Mouse (Mus musculus) lung, postnatal 0 days (tissue): ENCODE results near the gene Mad2l1. TPM values are rescaled to one million over a fixed set of nuclear protein-coding genes. Genes with fewer than 3 reads are reported as not detected.

Experiments
- ATAC-seq: fragments of 200-750 bp; cut with Nextera tagmentation; 2 replicates; pipeline ENCODE4 v1.8.0; 2017; ENCODE audit warnings: moderate library complexity
- DNase-seq: peaks from one replicate; pipeline ENCODE4 v3.0.0-alpha.2; 2016; ENCODE audit warnings: low spot score
- H3K27ac ChIP-seq: fragments of 300-500 bp; sonication (generic); 2 replicates; pipeline ENCODE4 v1.5.1; 2014; ENCODE audit warnings: antibody characterized with exemption, mild to moderate bottlenecking, low read length, mixed read lengths
- H3K27me3 ChIP-seq: fragments of 300-500 bp; sonication (generic); replicated peaks from 2 replicates; pipeline ENCODE4 v1.6.1; 2014; ENCODE audit warnings: low read length, mixed read lengths; ENCODE audit not compliant: insufficient read depth
- H3K36me3 ChIP-seq: fragments of 300-500 bp; sonication (generic); 2 replicates; pipeline ENCODE4 v1.6.1; 2014; ENCODE audit warnings: low read length, mixed read lengths; ENCODE audit not compliant: insufficient read depth
- H3K4me1 ChIP-seq: fragments of 300-500 bp; sonication (generic); 2 replicates; pipeline ENCODE4 v1.6.1; 2014; ENCODE audit warnings: antibody characterized with exemption, low read depth, low read length, mixed read lengths; ENCODE audit not compliant: insufficient read depth
- H3K4me2 ChIP-seq: fragments of 300-500 bp; sonication (generic); replicated peaks from 2 replicates; pipeline ENCODE4 v1.6.1; 2014; ENCODE audit warnings: low read depth, mild to moderate bottlenecking, low read length, moderate library complexity, mixed read lengths
- H3K4me3 ChIP-seq: fragments of 300-500 bp; sonication (generic); 2 replicates; pipeline ENCODE4 v1.5.1; 2014; ENCODE audit warnings: low read depth, low read length
- H3K9ac ChIP-seq: fragments of 300-500 bp; sonication (generic); replicated peaks from 2 replicates; pipeline ENCODE4 v1.6.1; 2014; ENCODE audit warnings: low read depth, mild to moderate bottlenecking
- H3K9me3 ChIP-seq: fragments of 300-500 bp; sonication (generic); 2 replicates; pipeline ENCODE4 v1.6.1; 2016; ENCODE audit warnings: low read length, mixed read lengths
- CTCF ChIP-seq: IDR thresholded peaks from 2 replicates; pipeline ENCODE4 v1.5.1; 2016; ENCODE audit warnings: antibody characterized with exemption, mild to moderate bottlenecking
- EP300 ChIP-seq: IDR thresholded peaks from 2 replicates; pipeline ENCODE4 v1.6.1; 2016; ENCODE audit warnings: antibody characterized with exemption, mild to moderate bottlenecking, control low read depth
- WGBS: fragments of 180-500 bp; shearing (Covaris S2); extraction: QIAGEN DNeasy Blood & Tissue Kit; methylation state at CpG from one replicate; pipeline ENCODE4 v1.1.7; 2014; 5-methylcytosine and 5-hydroxymethylcytosine counted together
- polyA plus RNA-seq: library from polyadenylated mRNA; unstranded; fragments of >200 nt; fragmentation: Nextera tagmentation; extraction: Ambion mirVana; gene quantifications from 2 replicates; pipeline ENCODE4 v1.2.1, GENCODE M21; 2015

Gene Mad2l1
- polyA plus RNA-seq: 12.6 and 15.0 TPM in 2 replicates

DNA sequence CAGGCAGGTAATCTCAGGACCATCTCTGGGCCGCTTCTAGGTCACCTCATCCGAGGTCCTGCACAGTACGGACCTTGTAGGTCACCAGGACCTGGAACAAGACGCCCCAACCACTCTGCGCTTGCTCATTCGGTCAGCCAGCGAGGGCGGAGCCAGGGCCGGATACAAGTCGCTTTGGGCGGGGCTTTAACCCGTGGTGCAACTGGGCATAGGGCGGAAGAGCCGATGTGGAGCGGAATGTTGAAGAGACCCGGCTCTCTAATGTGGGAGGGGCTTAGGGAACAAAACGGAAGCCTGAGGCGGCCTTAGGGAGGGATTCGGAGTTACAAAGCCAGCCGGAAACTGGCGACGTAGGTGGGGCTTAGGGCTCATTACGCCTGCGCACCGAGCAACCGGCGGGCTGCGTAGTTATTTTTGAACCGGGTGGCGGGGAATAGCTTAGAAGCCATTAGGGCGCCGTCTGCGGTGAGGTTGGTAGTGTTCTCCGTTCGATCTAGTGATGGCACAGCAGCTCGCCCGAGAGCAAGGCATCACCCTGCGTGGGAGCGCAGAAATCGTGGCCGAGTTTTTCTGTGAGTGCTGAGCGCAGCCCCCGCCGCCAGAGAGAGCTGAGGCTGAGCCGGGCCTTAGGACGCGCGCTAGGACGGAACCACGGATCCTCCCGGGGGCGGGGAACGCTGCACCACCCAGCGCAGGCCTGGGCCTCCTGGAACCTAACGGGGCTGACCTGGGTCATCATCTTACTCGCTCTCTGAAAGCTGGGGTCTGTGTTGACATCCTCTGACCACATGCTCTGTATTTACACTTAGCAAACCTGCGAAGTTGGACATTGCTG is at the start of gene Mad2l1:
Gene Mad2l1, plus strand, starts transcription at position 363 of the 835 bp plus-strand sequence.
- peak; percentile 100 for DNase-seq
- peak; percentile 49 for TF ChIP-seq CTCF
- peak; percentile 49; the same call in 1 of the 2 replicates for TF ChIP-seq EP300
- H3K4me3 ChIP-seq: peak within 1 kb of the TSS; percentile 78
- peak; percentile 100 for ATAC-seq
- no peaks in the 10 kb centered on the region for H3K9me3 ChIP-seq
- peak within 1 kb of the TSS; percentile 39; the same call in 1 of the 2 replicates for H3K9ac ChIP-seq
- under 1% methylated on average over 57 of the region's 57 CpGs for WGBS
- H3K27me3 ChIP-seq: no peaks in the 10 kb centered on the region
- peak within 1 kb of the TSS; percentile 63 for H3K27ac ChIP-seq
- no peaks in the 10 kb centered on the region for H3K36me3 ChIP-seq
- H3K4me1 ChIP-seq: no peaks in the 10 kb centered on the region; the same call in 1 of the 2 replicates
- peak within 1 kb of the TSS; percentile 87 for H3K4me2 ChIP-seq

DNA sequence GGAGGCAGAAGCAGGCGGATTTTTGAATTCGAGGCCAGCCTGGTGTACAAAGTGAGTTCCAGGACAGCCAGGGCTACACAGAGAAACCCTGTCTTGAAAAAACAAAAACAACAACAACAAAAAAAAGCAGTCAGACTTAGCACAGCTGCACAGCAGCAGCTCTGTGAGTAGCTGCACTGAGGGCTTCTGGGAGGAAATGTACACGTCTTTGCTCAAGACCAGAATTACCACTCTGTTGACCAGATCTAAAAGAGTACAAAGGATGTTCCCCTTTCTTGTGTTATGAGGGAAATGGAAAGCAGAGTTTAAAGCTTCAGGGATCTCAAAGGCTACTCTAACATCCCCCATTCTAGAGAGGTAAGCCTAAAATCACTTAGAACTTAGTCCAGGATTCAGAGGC is 41.5 kb upstream of the Mad2l1 start:
- H3K9ac ChIP-seq: no peak overlapping the region
- no peaks in the 10 kb centered on the region for H3K4me1 ChIP-seq
- H3K27me3 ChIP-seq: no peaks in the 10 kb centered on the region
- no peak for ATAC-seq
- H3K4me2 ChIP-seq: no peak overlapping the region
- H3K27ac ChIP-seq: no peak overlapping the region
- no peak for DNase-seq
- TF ChIP-seq CTCF (no peak), EP300 (no peak)
- no peaks in the 10 kb centered on the region for H3K36me3 ChIP-seq
- 77% methylated on average over 3 of the region's 3 CpGs for WGBS
- H3K4me3 ChIP-seq: no peak overlapping the region
- H3K9me3 ChIP-seq: no peaks in the 10 kb centered on the region

GRCm38 (mm10) chr6:66516368-66516767 is 18.8 kb upstream of the Mad2l1 start:
- DNase-seq: no peak

DNA sequence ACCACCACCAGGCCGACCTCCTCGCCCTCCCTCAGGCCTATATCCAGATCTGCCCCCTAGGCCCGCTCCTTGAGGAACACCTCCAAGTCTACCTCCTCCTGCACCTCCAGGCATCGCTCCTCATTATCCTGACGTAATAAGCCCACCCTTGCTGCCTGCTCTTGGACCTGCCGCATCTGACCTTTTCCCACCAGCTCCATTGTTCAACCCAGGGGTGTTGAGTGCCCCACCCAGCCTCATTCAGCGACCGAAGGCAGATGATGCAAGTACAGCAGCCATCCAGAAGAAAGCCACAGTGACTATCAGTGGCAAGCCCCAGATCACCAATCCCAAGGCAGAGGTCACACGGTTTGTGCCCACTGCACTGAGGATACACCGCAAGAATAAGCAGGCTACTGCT is 6.8 kb upstream of the Mad2l1 start:
- DNase-seq: no peak
- H3K27me3 ChIP-seq: no peaks in the 10 kb centered on the region
- ATAC-seq: no peak
- no peaks in the 10 kb centered on the region for H3K4me1 ChIP-seq
- no peak overlapping the region for H3K9ac ChIP-seq
- 92% methylated on average over 10 of the region's 10 CpGs for WGBS
- H3K4me3 ChIP-seq: no peak overlapping the region
- no peak overlapping the region for H3K4me2 ChIP-seq
- H3K27ac ChIP-seq: no peak overlapping the region
- no peaks in the 10 kb centered on the region for H3K36me3 ChIP-seq
- no peaks in the 10 kb centered on the region for H3K9me3 ChIP-seq
- TF ChIP-seq CTCF (no peak), EP300 (no peak)

More at GRCm38 (mm10) chr6:66516368-66516767, 18.8 kb upstream of the Mad2l1 start:
- 93% methylated on average over 5 of the region's 5 CpGs for WGBS
- Histone ChIP-seq H3K27ac (no peak overlapping the region), H3K4me2 (no peak overlapping the region), H3K9me3 (no peaks in the 10 kb centered on the region), H3K4me1 (no peaks in the 10 kb centered on the region), H3K27me3 (no peaks in the 10 kb centered on the region), H3K9ac (no peak overlapping the region), H3K4me3 (no peak overlapping the region), H3K36me3 (no peaks in the 10 kb centered on the region)
- TF ChIP-seq EP300: no peak
- TF ChIP-seq CTCF: no peak
- ATAC-seq: no peak

- Histone ChIP-seq H3K4me1 (no peaks in the 10 kb centered on the region; the same call in 1 of the 2 replicates), H3K4me3 (no peak overlapping the region), H3K4me2 (no peak overlapping the region), H3K36me3 (no peaks in the 10 kb centered on the region), H3K9me3 (no peaks in the 10 kb centered on the region), H3K9ac (no peak overlapping the region), H3K27ac (no peak overlapping the region), H3K27me3 (no peaks in the 10 kb centered on the region)
- peak; percentile 71 for DNase-seq
- no peak for ATAC-seq
- WGBS: 28% methylated on average over 3 of the region's 3 CpGs
- TF ChIP-seq CTCF (peak; percentile 78), EP300 (no peak)
Measured at GRCm38 (mm10) chr6:66533241-66533640, 1.9 kb upstream of the Mad2l1 start.

DNA sequence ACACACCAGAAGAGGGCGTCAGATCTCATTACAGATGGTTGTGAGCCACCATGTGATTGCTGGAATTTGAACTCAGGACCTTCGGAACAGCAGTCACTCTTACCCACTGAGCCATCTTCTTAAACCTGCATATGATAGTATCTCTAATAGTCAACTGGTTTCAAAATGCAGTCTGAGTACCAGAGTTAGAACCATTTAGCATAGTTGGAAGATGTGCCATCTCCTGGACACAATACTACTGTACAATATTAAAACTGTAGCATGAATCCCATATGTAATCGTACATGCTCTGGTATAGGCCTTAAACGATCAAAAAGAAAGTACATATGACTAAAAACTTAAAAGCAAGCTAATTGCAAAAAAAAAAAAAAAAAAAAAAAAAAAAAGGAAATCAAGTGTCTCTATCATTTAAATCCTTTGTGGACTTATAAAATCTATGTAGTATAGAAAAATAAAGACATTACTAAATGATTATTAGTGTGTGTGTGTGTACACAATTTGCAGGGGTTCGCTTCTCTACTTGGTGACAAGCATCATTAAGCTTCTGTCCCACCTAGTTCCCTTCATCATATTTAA is 736 bp upstream of the Mad2l1 start:
- Histone ChIP-seq H3K4me2 (peak overlapping the region; percentile 55), H3K36me3 (no peaks in the 10 kb centered on the region), H3K4me3 (peak overlapping the region; percentile 78), H3K9me3 (no peaks in the 10 kb centered on the region), H3K9ac (0 out of 2 replicates have a peak overlapping the region, but pooled peaks have one; percentile 16), H3K27me3 (no peaks in the 10 kb centered on the region), H3K27ac (peak overlapping the region; percentile 63), H3K4me1 (no peaks in the 10 kb centered on the region; the same call in 1 of the 2 replicates)
- 68% methylated on average over 5 of the region's 5 CpGs for WGBS
- DNase-seq (no peak), ATAC-seq (no peak)
- TF ChIP-seq EP300 (no peak), CTCF (no peak)
